In the genomic region with DNA sequence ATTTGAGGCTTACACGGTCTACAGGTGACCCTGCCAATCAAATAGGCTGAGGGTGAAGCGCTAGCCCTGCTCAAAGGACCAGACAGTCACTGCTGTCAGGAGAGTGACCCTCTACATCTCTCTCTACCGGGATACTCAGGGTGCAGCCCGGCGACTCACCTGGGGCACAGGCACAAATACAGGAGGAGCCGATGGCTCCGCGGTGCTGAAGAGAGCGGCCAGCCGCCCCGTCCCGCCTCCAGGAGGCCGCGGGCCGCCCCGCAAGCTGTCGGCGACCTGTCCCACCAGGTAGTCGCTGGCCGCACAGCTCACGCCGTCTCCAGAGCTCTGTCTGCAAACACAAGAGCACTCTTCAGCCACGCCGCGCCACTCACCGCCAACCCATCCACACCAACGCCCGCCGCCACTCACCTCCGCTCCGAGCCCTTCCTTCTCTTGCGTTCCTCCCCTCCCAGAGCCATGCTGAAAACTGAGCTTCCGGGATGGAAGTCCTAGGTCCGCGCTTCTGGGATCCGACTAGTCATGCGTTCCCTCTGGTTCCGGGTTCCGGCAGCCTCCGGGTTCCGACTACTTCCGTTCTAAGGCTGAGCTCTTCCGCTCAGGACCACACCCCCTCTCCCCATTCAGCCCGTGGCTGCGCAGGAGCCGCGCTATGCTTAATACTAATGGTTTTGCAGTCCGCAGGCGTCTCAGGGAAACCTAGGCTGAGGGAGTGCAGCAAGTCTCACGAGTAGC, we compare ENCODE assay signal across 7 mouse cellular contexts. TPM values are rescaled to one million over a fixed set of nuclear protein-coding genes. Genes with fewer than 3 reads are reported as not detected.
DNase-seq lines count a peak whose midpoint lies in the region; ATAC-seq lines count a peak whose summit lies in the region.

Rbm34 (minus strand) TSS at position 493 of the 735 bp plus-strand sequence.

- H3K4me1 ChIP-seq in embryonic facial prominence, embryonic 11.5 days (ENCODE audit: control insufficient read depth, insufficient read depth, low read length): peaks cover 3% of the 10 kb centered on the region; the same call in 1 of the 2 replicates
- peaks cover 4% of the 10 kb centered on the region; the same call in 1 of the 2 replicates for H3K4me1 ChIP-seq in limb, embryonic 11.5 days (ENCODE audit: control insufficient read depth, insufficient read depth, low read length)
- H3K4me1 ChIP-seq in midbrain, embryonic 14.5 days (ENCODE audit: control insufficient read depth, insufficient read depth, low read length): peaks cover 4% of the 10 kb centered on the region

- H3K4me2 ChIP-seq in embryonic facial prominence, embryonic 11.5 days (ENCODE audit: low read depth, low read length): peak within 1 kb of the TSS; percentile 75
- peak within 1 kb of the TSS; percentile 78 for H3K4me2 ChIP-seq in limb, embryonic 11.5 days (ENCODE audit: low read depth, severe bottlenecking)
- H3K4me2 ChIP-seq in midbrain, embryonic 14.5 days (ENCODE audit: low read length): peak within 1 kb of the TSS; percentile 88

- DNase-seq in adrenal gland, postnatal 14 days: peak; percentile 95
- DNase-seq in embryonic facial prominence, embryonic 11.5 days (ENCODE audit: low spot score): peak; percentile 97
- peak; percentile 99 for DNase-seq in heart, adult 11 months
- peak; percentile 93 for DNase-seq in kidney, adult 18-20 months
- peak; percentile 98 for DNase-seq in limb, embryonic 11.5 days (ENCODE audit: low spot score)
- peak; percentile 97 for DNase-seq in midbrain, embryonic 14.5 days
- DNase-seq in spleen, adult 18-20 months: peak; percentile 81 to 91

- no peaks in the 10 kb centered on the region for H3K9me3 ChIP-seq in embryonic facial prominence, embryonic 11.5 days (replicated peaks; ENCODE audit: control insufficient read depth, low read length)
- H3K9me3 ChIP-seq in limb, embryonic 11.5 days (ENCODE audit: control insufficient read depth, low read length): no peaks in the 10 kb centered on the region
- no peaks in the 10 kb centered on the region for H3K9me3 ChIP-seq in midbrain, embryonic 14.5 days (ENCODE audit: control insufficient read depth, low read length)

- no peak within 1 kb of the TSS for H3K27ac ChIP-seq in embryonic facial prominence, embryonic 11.5 days (replicated peaks; ENCODE audit: low read depth, low read length)
- no peak within 1 kb of the TSS; the same call in 1 of the 2 replicates for H3K27ac ChIP-seq in limb, embryonic 11.5 days (replicated peaks; ENCODE audit: low read depth, low read length)
- peak within 1 kb of the TSS; percentile 87 for H3K27ac ChIP-seq in midbrain, embryonic 14.5 days (replicated peaks; ENCODE audit: low read depth, low read length)

- peak within 1 kb of the TSS; percentile 83 for H3K4me3 ChIP-seq in embryonic facial prominence, embryonic 11.5 days (ENCODE audit: low read depth, low read length)
- H3K4me3 ChIP-seq in limb, embryonic 11.5 days (ENCODE audit: low read depth, low read length): peak within 1 kb of the TSS; percentile 97
- H3K4me3 ChIP-seq in midbrain, embryonic 14.5 days (replicated peaks; ENCODE audit: low read depth, low read length): peak within 1 kb of the TSS; percentile 78

- under 1% methylated on average over 50 of the region's 50 CpGs for WGBS in embryonic facial prominence, embryonic 11.5 days
- WGBS in limb, embryonic 11.5 days: under 1% methylated on average over 50 of the region's 50 CpGs
- under 1% methylated on average over 50 of the region's 50 CpGs for WGBS in midbrain, embryonic 14.5 days

- H3K27me3 ChIP-seq in embryonic facial prominence, embryonic 11.5 days (ENCODE audit: control insufficient read depth, insufficient read depth, low read length): no peaks in the 10 kb centered on the region
- no peaks in the 10 kb centered on the region for H3K27me3 ChIP-seq in limb, embryonic 11.5 days (ENCODE audit: control insufficient read depth, insufficient read depth, low read length)
- no peaks in the 10 kb centered on the region for H3K27me3 ChIP-seq in midbrain, embryonic 14.5 days (ENCODE audit: control insufficient read depth, insufficient read depth, low read length)

- H3K9ac ChIP-seq in embryonic facial prominence, embryonic 11.5 days (replicated peaks; ENCODE audit: low read length): peak within 1 kb of the TSS; percentile 72
- H3K9ac ChIP-seq in limb, embryonic 11.5 days (ENCODE audit: low read length): peak within 1 kb of the TSS; percentile 83
- peak within 1 kb of the TSS; percentile 71 for H3K9ac ChIP-seq in midbrain, embryonic 14.5 days (replicated peaks; ENCODE audit: low read length)

- ATAC-seq in embryonic facial prominence, embryonic 11.5 days (replicated peaks; ENCODE audit: insufficient number of reproducible peaks, low FRiP score, low TSS enrichment, low read depth): peak; percentile 97
- peak; percentile 94 for ATAC-seq in limb, embryonic 11.5 days (ENCODE audit: insufficient number of reproducible peaks, low FRiP score, low TSS enrichment, low read depth)
- ATAC-seq in midbrain, embryonic 14.5 days (ENCODE audit: low FRiP score, low TSS enrichment): peak; percentile 96

- no peaks in the 10 kb centered on the region for H3K36me3 ChIP-seq in embryonic facial prominence, embryonic 11.5 days (replicated peaks; ENCODE audit: control insufficient read depth, insufficient read depth, low read depth, low read length)
- H3K36me3 ChIP-seq in limb, embryonic 11.5 days (ENCODE audit: control insufficient read depth, insufficient read depth, low read length): peaks cover 3% of the 10 kb centered on the region
- peaks cover 30% of the 10 kb centered on the region for H3K36me3 ChIP-seq in midbrain, embryonic 14.5 days (ENCODE audit: control insufficient read depth, insufficient read depth, low read length)

RNA-seq across cellular contexts. Expression of gene Rbm34, which starts in this region (rescaled TPM):
- 14.1 and 16.0 TPM in 2 replicates for total RNA-seq in adrenal gland, postnatal 14 days (2021)
- polyA plus RNA-seq in embryonic facial prominence, embryonic 11.5 days (2014; fragmentation: Nextera tagmentation; extraction: Ambion mirVana): 29.9 and 38.5 TPM in 2 replicates
- 32.2 and 33.2 TPM in 2 replicates for polyA plus RNA-seq in limb, embryonic 11.5 days (2014; fragmentation: Nextera tagmentation; extraction: Ambion mirVana)
- polyA plus RNA-seq in midbrain, embryonic 14.5 days (2014; fragmentation: Nextera tagmentation; extraction: Ambion mirVana): 25.5 and 28.1 TPM in 2 replicates
